Mouse (Mus musculus): ENCODE results near the gene Olfr239. TPM values are rescaled to one million over a fixed set of nuclear protein-coding genes. Genes with fewer than 3 reads are reported as not detected.
"Not testable (repeated sequence)": the region's sequence is repeated elsewhere in the genome, so short reads cannot be mapped to it uniquely, and the experiment has no call there.

Gene Olfr239
- not detected in 2 replicates for polyA plus RNA-seq (2012; ENCODE audit: insufficient read depth, insufficient read length, low replicate concordance, missing spikeins)

- H3K27ac ChIP-seq (ENCODE audit: insufficient read depth, low read depth, low read length); H3K4me1 ChIP-seq (ENCODE audit: control insufficient read depth, insufficient read depth, low read length); H3K4me3 ChIP-seq (ENCODE audit: insufficient read depth, low read depth, low read length): not testable (repeated sequence)
- no CpG with 5 or more reads among the region's 2 CpGs for WGBS
Observed at GRCm38 (mm10) chr17:33191002-33191401, at the start of gene Olfr239. Gene Olfr239, plus strand, starts transcription at chr17:33191302.

- not testable (repeated sequence) for H3K4me1 ChIP-seq (ENCODE audit: control insufficient read depth, insufficient read depth, low read length); H3K4me3 ChIP-seq (ENCODE audit: insufficient read depth, low read depth, low read length); H3K27ac ChIP-seq (ENCODE audit: insufficient read depth, low read depth, low read length)
- WGBS = 78% methylated on average over 1 of the region's 1 CpGs
Observed at GRCm38 (mm10) chr17:33168147-33168546, 23.0 kb upstream of the Olfr239 start, which contains the start of gene Olfr55. Gene Olfr55, plus strand, starts transcription at chr17:33168447.

GRCm38 (mm10) chr17:33221590-33221989 lies 30.5 kb downstream of the Olfr239 start, which contains the start of gene Olfr1564:
Gene Olfr1564, minus strand, starts transcription at chr17:33221690.
- no peak within 1 kb of the TSS for H3K4me3 ChIP-seq (ENCODE audit: insufficient read depth, low read depth, low read length)
- H3K4me1 ChIP-seq (ENCODE audit: control insufficient read depth, insufficient read depth, low read length) = no peaks in the 10 kb centered on the region
- H3K27ac ChIP-seq (ENCODE audit: insufficient read depth, low read depth, low read length) = no peak within 1 kb of the TSS
- TF ChIP-seq POLR2A (IDR thresholded peaks at IDR 0.05; ENCODE audit: insufficient read depth, low read depth, low read length) (no peak), CTCF (IDR thresholded peaks at IDR 0.05; ENCODE audit: insufficient read depth, low read depth, low read length) (no peak)
- WGBS = 80% methylated on average over 2 of the region's 2 CpGs

- H3K4me3 ChIP-seq (ENCODE audit: insufficient read depth, low read depth, low read length); H3K27ac ChIP-seq (ENCODE audit: insufficient read depth, low read depth, low read length): not testable (repeated sequence)
- WGBS = 90% methylated on average over 1 of the region's 1 CpGs
Observed at GRCm38 (mm10) chr17:33236646-33237045, 45.5 kb downstream of the Olfr239 start.

More at GRCm38 (mm10) chr17:33236646-33237045, 45.5 kb downstream of the Olfr239 start:
- H3K4me1 ChIP-seq (ENCODE audit: control insufficient read depth, insufficient read depth, low read length) = not testable (repeated sequence)

Other genes starting within 250 kb of the Olfr239 start
- not detected in 2 replicates for gene Cyp4f13, start 243.9 kb upstream of the Olfr239 start, polyA plus RNA-seq (2012; ENCODE audit: insufficient read depth, insufficient read length, low replicate concordance, missing spikeins)
- gene Zfp472, start 225.5 kb upstream of the Olfr239 start, polyA plus RNA-seq (2012; ENCODE audit: insufficient read depth, insufficient read length, low replicate concordance, missing spikeins) = not detected in 2 replicates
- gene Zfp952, start 198.2 kb upstream of the Olfr239 start, polyA plus RNA-seq (2012; ENCODE audit: insufficient read depth, insufficient read length, low replicate concordance, missing spikeins) = not detected in 2 replicates
- not detected in 2 replicates for gene Zfp763, start 157.9 kb upstream of the Olfr239 start, polyA plus RNA-seq (2012; ENCODE audit: insufficient read depth, insufficient read length, low replicate concordance, missing spikeins)
- not detected in 2 replicates for gene 4921501E09Rik, start 123.2 kb upstream of the Olfr239 start, polyA plus RNA-seq (2012; ENCODE audit: insufficient read depth, insufficient read length, low replicate concordance, missing spikeins)
- gene Zfp563, start 102.0 kb upstream of the Olfr239 start, polyA plus RNA-seq (2012; ENCODE audit: insufficient read depth, insufficient read length, low replicate concordance, missing spikeins) = not detected in 2 replicates
- not detected in 2 replicates for gene Morc2b, start 51.6 kb upstream of the Olfr239 start, polyA plus RNA-seq (2012; ENCODE audit: insufficient read depth, insufficient read length, low replicate concordance, missing spikeins)
- gene Olfr55, start 22.9 kb upstream of the Olfr239 start, polyA plus RNA-seq (2012; ENCODE audit: insufficient read depth, insufficient read length, low replicate concordance, missing spikeins) = not detected in 2 replicates
- gene Olfr1564, start 30.4 kb downstream of the Olfr239 start, polyA plus RNA-seq (2012; ENCODE audit: insufficient read depth, insufficient read length, low replicate concordance, missing spikeins) = not detected in 2 replicates
- gene Zfp955a, start 63.8 kb downstream of the Olfr239 start, polyA plus RNA-seq (2012; ENCODE audit: insufficient read depth, insufficient read length, low replicate concordance, missing spikeins) = not detected in 2 replicates
- not detected in 2 replicates for gene Olfr63, start 73.4 kb downstream of the Olfr239 start, polyA plus RNA-seq (2012; ENCODE audit: insufficient read depth, insufficient read length, low replicate concordance, missing spikeins)
- gene Zfp955b, start 98.2 kb downstream of the Olfr239 start, polyA plus RNA-seq (2012; ENCODE audit: insufficient read depth, insufficient read length, low replicate concordance, missing spikeins) = not detected in 2 replicates
- gene Zfp81, start 167.6 kb downstream of the Olfr239 start, polyA plus RNA-seq (2012; ENCODE audit: insufficient read depth, insufficient read length, low replicate concordance, missing spikeins) = not detected in 2 replicates
- gene Zfp101, start 203.3 kb downstream of the Olfr239 start, polyA plus RNA-seq (2012; ENCODE audit: insufficient read depth, insufficient read length, low replicate concordance, missing spikeins) = not detected in 2 replicates
- not detected in 2 replicates for gene Actl9, start 241.6 kb downstream of the Olfr239 start, polyA plus RNA-seq (2012; ENCODE audit: insufficient read depth, insufficient read length, low replicate concordance, missing spikeins)